Mouse (Mus musculus): Measurements from ENCODE around the gene Cabp7. TPM values are rescaled to one million over a fixed set of nuclear protein-coding genes. Genes with fewer than 3 reads are reported as not detected.

The Cabp7 gene
- polyA plus RNA-seq, 1 experiment from 2014 or later = 0.27 TPM

GRCm38 (mm10) chr11:4769881-4770280, 23.3 kb upstream of the Cabp7 start:
- ATAC-seq (ENCODE audit: insufficient read depth, low FRiP score) = no peak
- H3K4me3 ChIP-seq (replicated peaks; ENCODE audit: low read length) = no peak overlapping the region

GRCm38 (mm10) chr11:4769293-4769692, 22.7 kb upstream of the Cabp7 start:
- no peaks in the 10 kb centered on the region for H3K4me1 ChIP-seq (ENCODE audit: control insufficient read depth, insufficient read depth, low read length)
- WGBS = 74% methylated on average over 7 of the region's 7 CpGs
- no peak overlapping the region for H3K4me2 ChIP-seq (ENCODE audit: low read depth, low read length)
- H3K4me3 ChIP-seq (replicated peaks; ENCODE audit: low read length) = no peak overlapping the region
- no peak overlapping the region for H3K9ac ChIP-seq (ENCODE audit: low read length)
- no peak for ATAC-seq (ENCODE audit: insufficient read depth, low FRiP score)
- H3K36me3 ChIP-seq (ENCODE audit: control insufficient read depth, insufficient read depth, low read length) = no peaks in the 10 kb centered on the region; the same call in 1 of the 2 replicates
- no peaks in the 10 kb centered on the region for H3K27me3 ChIP-seq (ENCODE audit: control insufficient read depth, insufficient read depth, low read length)
- no peaks in the 10 kb centered on the region for H3K9me3 ChIP-seq (replicated peaks; ENCODE audit: control insufficient read depth, low read length)
- no peak overlapping the region for H3K27ac ChIP-seq (ENCODE audit: low read length)

More at GRCm38 (mm10) chr11:4769881-4770280, 23.3 kb upstream of the Cabp7 start:
- H3K9ac ChIP-seq (ENCODE audit: low read length) = no peak overlapping the region
- no peak overlapping the region for H3K27ac ChIP-seq (ENCODE audit: low read length)
- H3K27me3 ChIP-seq (ENCODE audit: control insufficient read depth, insufficient read depth, low read length) = no peaks in the 10 kb centered on the region
- H3K9me3 ChIP-seq (replicated peaks; ENCODE audit: control insufficient read depth, low read length) = no peaks in the 10 kb centered on the region
- 89% methylated on average over 6 of the region's 6 CpGs for WGBS
- no peaks in the 10 kb centered on the region; the same call in 1 of the 2 replicates for H3K36me3 ChIP-seq (ENCODE audit: control insufficient read depth, insufficient read depth, low read length)
- no peak overlapping the region for H3K4me2 ChIP-seq (ENCODE audit: low read depth, low read length)
- no peaks in the 10 kb centered on the region for H3K4me1 ChIP-seq (ENCODE audit: control insufficient read depth, insufficient read depth, low read length)

- Histone ChIP-seq H3K4me1 (ENCODE audit: control insufficient read depth, insufficient read depth, low read length) (no peaks in the 10 kb centered on the region), H3K9ac (ENCODE audit: low read length) (no peak overlapping the region), H3K36me3 (ENCODE audit: control insufficient read depth, insufficient read depth, low read length) (no peaks in the 10 kb centered on the region; the same call in 1 of the 2 replicates), H3K4me3 (replicated peaks; ENCODE audit: low read length) (no peak overlapping the region), H3K4me2 (ENCODE audit: low read depth, low read length) (no peak overlapping the region), H3K27ac (ENCODE audit: low read length) (no peak overlapping the region), H3K27me3 (ENCODE audit: control insufficient read depth, insufficient read depth, low read length) (no peaks in the 10 kb centered on the region; the same call in 1 of the 2 replicates), H3K9me3 (replicated peaks; ENCODE audit: control insufficient read depth, low read length) (no peaks in the 10 kb centered on the region)
- WGBS = 81% methylated on average over 4 of the region's 4 CpGs
- ATAC-seq (ENCODE audit: insufficient read depth, low FRiP score) = no peak
Observed at GRCm38 (mm10) chr11:4768399-4768798, 21.8 kb upstream of the Cabp7 start.

GRCm38 (mm10) chr11:4764476-4764875, 17.9 kb upstream of the Cabp7 start:
- WGBS = 50% methylated on average over 5 of the region's 5 CpGs
- no peaks in the 10 kb centered on the region for H3K36me3 ChIP-seq (ENCODE audit: control insufficient read depth, insufficient read depth, low read length)

GRCm38 (mm10) chr11:4763631-4764030, 17.1 kb upstream of the Cabp7 start:
- no peak overlapping the region for H3K9ac ChIP-seq (ENCODE audit: low read length)
- H3K27me3 ChIP-seq (ENCODE audit: control insufficient read depth, insufficient read depth, low read length) = peaks cover 3% of the 10 kb centered on the region
- H3K4me2 ChIP-seq (ENCODE audit: low read depth, low read length) = no peak overlapping the region
- no peak overlapping the region for H3K4me3 ChIP-seq (replicated peaks; ENCODE audit: low read length)
- no peaks in the 10 kb centered on the region for H3K36me3 ChIP-seq (ENCODE audit: control insufficient read depth, insufficient read depth, low read length)
- ATAC-seq (ENCODE audit: insufficient read depth, low FRiP score) = no peak
- H3K9me3 ChIP-seq (replicated peaks; ENCODE audit: control insufficient read depth, low read length) = no peaks in the 10 kb centered on the region
- 11% methylated on average over 5 of the region's 5 CpGs for WGBS
- H3K4me1 ChIP-seq (ENCODE audit: control insufficient read depth, insufficient read depth, low read length) = no peaks in the 10 kb centered on the region
- no peak overlapping the region for H3K27ac ChIP-seq (ENCODE audit: low read length)

More at GRCm38 (mm10) chr11:4764476-4764875, 17.9 kb upstream of the Cabp7 start:
- no peak overlapping the region for H3K9ac ChIP-seq (ENCODE audit: low read length)
- H3K9me3 ChIP-seq (replicated peaks; ENCODE audit: control insufficient read depth, low read length) = no peaks in the 10 kb centered on the region
- no peaks in the 10 kb centered on the region for H3K4me1 ChIP-seq (ENCODE audit: control insufficient read depth, insufficient read depth, low read length)
- H3K27me3 ChIP-seq (ENCODE audit: control insufficient read depth, insufficient read depth, low read length) = peaks cover 3% of the 10 kb centered on the region
- no peak for ATAC-seq (ENCODE audit: insufficient read depth, low FRiP score)
- H3K4me2 ChIP-seq (ENCODE audit: low read depth, low read length) = no peak overlapping the region
- no peak overlapping the region for H3K27ac ChIP-seq (ENCODE audit: low read length)
- no peak overlapping the region for H3K4me3 ChIP-seq (replicated peaks; ENCODE audit: low read length)

- ATAC-seq (ENCODE audit: insufficient read depth, low FRiP score) = no peak
- H3K9ac ChIP-seq (ENCODE audit: low read length) = no peak overlapping the region
- no peak overlapping the region for H3K4me3 ChIP-seq (replicated peaks; ENCODE audit: low read length)
- H3K36me3 ChIP-seq (ENCODE audit: control insufficient read depth, insufficient read depth, low read length) = no peaks in the 10 kb centered on the region
- H3K9me3 ChIP-seq (replicated peaks; ENCODE audit: control insufficient read depth, low read length) = no peaks in the 10 kb centered on the region
- no peak overlapping the region for H3K27ac ChIP-seq (ENCODE audit: low read length)
- WGBS = 17% methylated on average over 2 of the region's 2 CpGs
- H3K4me2 ChIP-seq (ENCODE audit: low read depth, low read length) = no peak overlapping the region
- no peaks in the 10 kb centered on the region for H3K4me1 ChIP-seq (ENCODE audit: control insufficient read depth, insufficient read depth, low read length)
- H3K27me3 ChIP-seq (ENCODE audit: control insufficient read depth, insufficient read depth, low read length) = peaks cover 3% of the 10 kb centered on the region
Observed at GRCm38 (mm10) chr11:4762511-4762910, 15.9 kb upstream of the Cabp7 start.

- Histone ChIP-seq H3K4me1 (ENCODE audit: control insufficient read depth, insufficient read depth, low read length) (no peaks in the 10 kb centered on the region), H3K27me3 (ENCODE audit: control insufficient read depth, insufficient read depth, low read length) (peaks cover 3% of the 10 kb centered on the region), H3K9me3 (replicated peaks; ENCODE audit: control insufficient read depth, low read length) (no peaks in the 10 kb centered on the region), H3K36me3 (ENCODE audit: control insufficient read depth, insufficient read depth, low read length) (no peaks in the 10 kb centered on the region), H3K4me3 (replicated peaks; ENCODE audit: low read length) (no peak overlapping the region), H3K4me2 (ENCODE audit: low read depth, low read length) (no peak overlapping the region), H3K27ac (ENCODE audit: low read length) (no peak overlapping the region), H3K9ac (ENCODE audit: low read length) (no peak overlapping the region)
- ATAC-seq (ENCODE audit: insufficient read depth, low FRiP score) = no peak
- WGBS = 16% methylated on average over 6 of the region's 6 CpGs
Observed at GRCm38 (mm10) chr11:4761991-4762390, 15.4 kb upstream of the Cabp7 start.

- no peak overlapping the region for H3K27ac ChIP-seq (ENCODE audit: low read length)
- 22% methylated on average over 4 of the region's 4 CpGs for WGBS
Observed at GRCm38 (mm10) chr11:4760438-4760837, 13.9 kb upstream of the Cabp7 start.

GRCm38 (mm10) chr11:4757789-4758158, 11.2 kb upstream of the Cabp7 start:
- H3K27me3 ChIP-seq (ENCODE audit: control insufficient read depth, insufficient read depth, low read length) = peaks cover 3% of the 10 kb centered on the region
- H3K4me1 ChIP-seq (ENCODE audit: control insufficient read depth, insufficient read depth, low read length) = no peaks in the 10 kb centered on the region
- H3K27ac ChIP-seq (ENCODE audit: low read length) = no peak overlapping the region
- H3K9me3 ChIP-seq (replicated peaks; ENCODE audit: control insufficient read depth, low read length) = peaks cover 5% of the 10 kb centered on the region; the same call in 1 of the 2 replicates
- no peaks in the 10 kb centered on the region for H3K36me3 ChIP-seq (ENCODE audit: control insufficient read depth, insufficient read depth, low read length)
- H3K9ac ChIP-seq (ENCODE audit: low read length) = no peak overlapping the region
- WGBS = 35% methylated on average over 4 of the region's 4 CpGs
- no peak overlapping the region for H3K4me2 ChIP-seq (ENCODE audit: low read depth, low read length)
- ATAC-seq (ENCODE audit: insufficient read depth, low FRiP score) = no peak
- no peak overlapping the region for H3K4me3 ChIP-seq (replicated peaks; ENCODE audit: low read length)

More at GRCm38 (mm10) chr11:4760438-4760837, 13.9 kb upstream of the Cabp7 start:
- Histone ChIP-seq H3K27me3 (ENCODE audit: control insufficient read depth, insufficient read depth, low read length) (peaks cover 3% of the 10 kb centered on the region), H3K9me3 (replicated peaks; ENCODE audit: control insufficient read depth, low read length) (no peaks in the 10 kb centered on the region), H3K36me3 (ENCODE audit: control insufficient read depth, insufficient read depth, low read length) (no peaks in the 10 kb centered on the region), H3K4me3 (replicated peaks; ENCODE audit: low read length) (no peak overlapping the region), H3K9ac (ENCODE audit: low read length) (no peak overlapping the region), H3K4me2 (ENCODE audit: low read depth, low read length) (no peak overlapping the region), H3K4me1 (ENCODE audit: control insufficient read depth, insufficient read depth, low read length) (no peaks in the 10 kb centered on the region)
- ATAC-seq (ENCODE audit: insufficient read depth, low FRiP score) = no peak; the same call in 1 of the 2 replicates
